Mouse (Mus musculus) adrenal gland, postnatal 25 days (tissue): ENCODE measurements around the gene Stk33. TPM values are rescaled to one million over a fixed set of nuclear protein-coding genes. Genes with fewer than 3 reads are reported as not detected.
A peak's percentile ranks its signal among the peaks of the same experiment; 100 is the strongest.
"Not testable (repeated sequence)": the region's sequence is repeated elsewhere in the genome, so short reads cannot be mapped to it uniquely, and the experiment has no call there.

Experiments used
- DNase-seq: peaks from one replicate; pipeline ENCODE4 v3.0.0; 2021; ENCODE audit warnings: mixed read lengths
- long read RNA-seq: library from polyadenylated mRNA; stranded (forward); transcript quantifications from one replicate; pipeline ENCODE4 v2.0.0, GENCODE M21; 2021
- total RNA-seq: library from RNA; stranded (reverse); gene quantifications from 2 replicates; pipeline ENCODE4 v1.2.3, GENCODE M21; 2021

Gene Stk33
- 0.61 and 0.81 TPM in 2 replicates for total RNA-seq
- long read RNA-seq, partial matches to known transcripts: 0 of 1 reads
- long read RNA-seq, other reads (novel, unspliced or antisense): 1 of 1 reads

- DNase-seq: peak; percentile 27
Measured at GRCm38 (mm10) chr7:109438781-109439591, at the start of gene Stk33. Gene Stk33 (minus strand): TSS chr7:109439081.

GRCm38 (mm10) chr7:109484221-109484620 lies 45.3 kb upstream of the Stk33 start:
- DNase-seq: no peak

- DNase-seq: no peak
Measured at GRCm38 (mm10) chr7:109480765-109481197, 41.9 kb upstream of the Stk33 start.

- no peak for DNase-seq
Measured at GRCm38 (mm10) chr7:109477926-109478325, 39.0 kb upstream of the Stk33 start.

- DNase-seq: no peak
Measured at GRCm38 (mm10) chr7:109470700-109471099, 31.8 kb upstream of the Stk33 start.

GRCm38 (mm10) chr7:109468262-109468701 lies 29.4 kb upstream of the Stk33 start:
- no peak for DNase-seq

GRCm38 (mm10) chr7:109467591-109467990 lies 28.7 kb upstream of the Stk33 start:
- no peak for DNase-seq

GRCm38 (mm10) chr7:109460698-109461097 lies 21.8 kb upstream of the Stk33 start:
- no peak for DNase-seq

- no peak for DNase-seq
Measured at GRCm38 (mm10) chr7:109456563-109456962, 17.7 kb upstream of the Stk33 start.

GRCm38 (mm10) chr7:109455748-109456147 lies 16.9 kb upstream of the Stk33 start:
- DNase-seq: no peak

GRCm38 (mm10) chr7:109454856-109455255 lies 16.0 kb upstream of the Stk33 start:
- DNase-seq: no peak

GRCm38 (mm10) chr7:109448060-109448459 lies 9.2 kb upstream of the Stk33 start:
- no peak for DNase-seq

- DNase-seq: peak; percentile 45
Measured at GRCm38 (mm10) chr7:109445012-109445411, 6.1 kb upstream of the Stk33 start.

GRCm38 (mm10) chr7:109442739-109443138 lies 3.9 kb upstream of the Stk33 start:
- no peak for DNase-seq

- DNase-seq: no peak
Measured at GRCm38 (mm10) chr7:109440697-109441269, 1.9 kb upstream of the Stk33 start.

GRCm38 (mm10) chr7:109424422-109425159 lies 14.3 kb downstream of the Stk33 start:
- no peak for DNase-seq

GRCm38 (mm10) chr7:109422803-109423202 lies 16.1 kb downstream of the Stk33 start:
- DNase-seq: no peak

GRCm38 (mm10) chr7:109405491-109405890 lies 33.4 kb downstream of the Stk33 start:
- DNase-seq: no peak

GRCm38 (mm10) chr7:109399299-109399698 lies 39.6 kb downstream of the Stk33 start:
- no peak for DNase-seq

GRCm38 (mm10) chr7:109381131-109381530 lies 57.8 kb downstream of the Stk33 start:
- no peak for DNase-seq

- DNase-seq: not testable (repeated sequence)
Measured at GRCm38 (mm10) chr7:109373556-109373955, 65.3 kb downstream of the Stk33 start.

GRCm38 (mm10) chr7:109358435-109359187 lies 80.3 kb downstream of the Stk33 start:
- no peak for DNase-seq
